Mouse (Mus musculus) brain, embryonic 18.5 days (tissue): Measurements from ENCODE around the gene Tanc2.

Experiments
- DNase-seq: peaks from one replicate; pipeline ENCODE4 v3.0.0-alpha.2; 2012; ENCODE audit warnings: low read depth, low spot score

Gene Tanc2

DNA sequence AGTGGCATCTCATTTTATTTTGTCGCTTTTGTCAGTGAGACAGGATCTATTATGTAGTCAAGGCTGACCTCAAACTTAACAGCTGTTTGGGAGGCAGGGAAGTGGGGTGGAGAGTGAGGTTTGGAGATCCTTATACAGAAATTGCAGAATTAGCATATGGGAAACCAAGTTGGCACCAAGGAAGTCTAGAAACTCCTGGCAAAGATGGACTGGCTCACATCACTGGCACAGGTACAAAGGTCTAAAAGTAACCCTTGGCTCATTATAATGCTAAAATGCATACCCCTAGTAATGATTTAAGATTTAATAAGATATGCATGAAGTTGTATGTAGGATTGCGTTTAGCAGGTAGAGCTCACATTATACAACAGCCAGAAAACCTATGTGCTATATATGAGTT lies 58.2 kb downstream of the Tanc2 start:
- DNase-seq = no peak

DNA sequence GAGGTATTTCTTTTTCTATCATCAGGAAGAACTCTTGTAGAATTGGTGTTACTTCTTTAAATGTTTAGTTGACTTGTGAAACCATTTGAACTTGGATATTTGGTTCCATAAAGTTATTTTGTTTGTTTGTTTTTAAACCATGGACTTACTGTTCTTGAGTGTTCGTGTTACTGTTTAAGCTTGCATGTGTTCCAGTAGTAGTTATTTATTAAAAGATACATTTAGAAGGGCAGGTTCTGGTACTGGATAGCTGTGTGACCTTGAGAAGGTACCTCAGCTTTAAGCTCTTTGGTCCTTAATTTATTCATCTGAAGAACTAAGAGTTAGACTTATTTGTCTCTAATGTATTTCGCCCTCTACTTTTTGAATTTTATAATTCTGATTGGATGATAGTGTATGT lies 64.8 kb downstream of the Tanc2 start:
- no peak for DNase-seq

DNA sequence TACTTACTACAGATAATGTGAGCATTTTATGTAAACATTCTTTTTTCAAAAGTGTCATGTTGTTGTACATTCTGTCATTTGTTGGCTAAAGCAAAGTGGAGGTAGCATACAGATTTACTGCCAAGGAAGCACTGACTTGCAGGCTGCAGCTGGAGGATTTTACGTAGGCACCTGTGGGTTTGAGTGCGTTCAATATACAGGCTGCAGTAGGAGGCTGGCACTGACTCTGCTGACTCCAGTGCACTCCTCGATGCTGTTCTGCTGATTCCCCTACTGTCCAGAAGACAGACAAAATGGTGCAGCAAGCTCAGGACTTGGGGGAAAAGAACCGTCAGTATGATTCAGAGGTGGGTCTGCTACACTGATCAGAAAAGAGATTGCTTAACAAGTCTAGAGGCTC lies 65.5 kb downstream of the Tanc2 start:
- no peak for DNase-seq

DNA sequence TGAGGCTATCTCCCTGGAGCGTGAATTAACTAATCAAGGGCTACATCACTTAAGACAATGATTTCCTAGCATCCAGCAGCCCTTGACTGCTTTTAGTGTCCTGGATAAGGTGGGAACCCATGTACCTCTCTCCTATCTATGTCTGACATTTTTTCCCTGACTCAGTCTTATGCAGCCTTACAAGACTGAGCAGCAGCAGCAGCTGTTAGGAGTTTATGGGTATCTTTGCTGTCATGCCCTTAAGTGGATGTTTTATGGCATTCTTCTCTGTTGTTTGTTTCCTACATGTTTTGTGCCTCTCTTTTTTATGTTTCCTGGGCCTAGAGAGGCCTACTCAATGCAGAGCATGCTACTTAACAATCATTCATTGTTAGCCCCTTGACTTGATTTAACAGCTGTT lies 78.1 kb downstream of the Tanc2 start:
- no peak for DNase-seq

DNA sequence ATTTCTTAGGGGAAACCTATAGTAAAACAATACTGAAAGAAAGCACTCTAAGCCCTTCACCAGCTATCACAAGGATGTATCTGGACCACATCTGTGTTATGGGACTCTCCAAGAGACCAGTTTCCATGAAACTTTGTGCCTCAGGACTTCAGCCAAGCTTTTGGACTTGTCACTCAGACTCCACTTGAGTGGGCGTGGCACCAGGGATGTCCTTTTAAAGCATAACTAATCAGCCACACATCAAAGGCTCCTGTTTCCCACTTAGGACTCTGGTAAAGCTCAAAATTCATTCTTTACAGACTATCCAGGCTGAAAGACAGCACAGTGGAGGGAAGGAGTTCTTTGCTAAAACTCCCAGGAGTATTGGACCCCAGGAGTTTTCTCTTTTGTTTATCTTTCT lies 89.2 kb downstream of the Tanc2 start:
- no peak for DNase-seq

DNA sequence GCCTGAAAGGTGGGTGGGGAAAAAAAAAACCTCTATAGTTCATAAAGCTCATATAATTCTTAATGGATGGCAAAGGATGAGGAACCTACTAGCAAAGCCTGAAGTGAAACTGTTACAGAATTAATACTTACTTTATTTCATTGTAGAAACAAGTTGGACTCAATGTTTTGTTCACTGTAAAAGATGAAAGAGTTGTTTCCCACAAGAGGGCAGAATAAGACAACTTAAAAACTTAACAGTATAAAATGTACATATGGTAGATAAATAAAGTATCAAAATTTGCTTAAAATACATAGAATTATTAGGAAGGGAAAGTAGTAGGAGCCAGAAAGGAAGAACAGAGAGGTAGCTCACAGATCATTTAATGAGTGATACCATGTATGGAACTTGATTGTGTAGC lies 95.0 kb downstream of the Tanc2 start:
- DNase-seq = no peak

DNA sequence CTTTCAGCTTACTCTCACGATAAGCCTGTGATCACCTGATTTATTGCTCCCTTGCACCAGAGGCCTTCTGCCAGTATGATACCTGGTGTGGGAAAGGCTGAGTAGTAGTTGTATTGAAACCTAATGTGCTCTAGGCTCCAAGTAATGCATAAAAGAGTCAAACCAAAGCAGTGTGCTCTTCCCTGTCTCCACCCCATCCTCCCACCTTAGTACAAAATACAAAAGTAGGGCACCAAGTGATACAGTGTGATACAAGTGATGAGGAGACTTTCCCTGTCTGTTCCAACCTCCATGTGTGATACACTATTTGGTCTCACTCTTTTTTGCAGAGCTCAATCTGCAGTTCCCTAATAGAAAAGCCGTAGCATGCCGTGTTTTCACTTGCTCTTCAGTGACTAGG lies 110.7 kb downstream of the Tanc2 start:
- DNase-seq = no peak

DNA sequence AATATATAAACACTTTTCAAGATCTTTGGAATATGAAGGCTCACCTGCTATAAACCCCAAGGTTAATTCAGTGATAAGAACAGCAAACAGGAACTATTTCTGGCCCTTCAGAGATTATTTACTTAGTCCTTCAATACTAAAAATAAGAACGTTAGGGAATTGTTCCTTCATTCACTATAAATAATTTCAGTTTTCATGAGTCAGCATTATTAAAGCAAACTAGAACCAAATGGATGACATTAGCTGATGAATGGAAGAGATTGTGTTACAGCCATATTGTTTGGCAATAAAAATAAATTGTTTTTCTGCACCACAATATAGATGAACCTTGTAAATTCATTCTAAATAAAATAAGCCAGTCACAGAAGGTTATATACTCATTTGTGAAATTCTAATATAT lies 129.9 kb downstream of the Tanc2 start:
- no peak for DNase-seq

DNA sequence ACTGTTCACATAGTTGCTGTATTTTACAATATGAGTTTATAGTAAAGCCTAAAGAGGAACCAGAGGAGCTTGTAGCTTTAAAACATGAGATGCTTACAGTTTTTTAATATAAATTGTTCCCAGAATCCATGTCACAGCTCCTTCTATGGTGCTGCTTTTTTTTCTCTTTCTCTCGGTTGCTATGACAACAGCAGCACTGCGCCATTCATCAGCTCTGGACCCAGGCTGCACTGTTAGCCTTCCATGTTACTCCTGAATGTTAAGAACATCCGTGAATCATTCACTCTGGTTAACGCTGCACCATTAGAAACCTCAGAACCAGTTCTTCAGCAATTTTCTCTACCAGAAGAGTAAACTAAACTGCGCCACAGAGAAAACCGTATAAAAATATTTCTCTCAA lies 141.8 kb downstream of the Tanc2 start:
- DNase-seq = peak; percentile 65

DNA sequence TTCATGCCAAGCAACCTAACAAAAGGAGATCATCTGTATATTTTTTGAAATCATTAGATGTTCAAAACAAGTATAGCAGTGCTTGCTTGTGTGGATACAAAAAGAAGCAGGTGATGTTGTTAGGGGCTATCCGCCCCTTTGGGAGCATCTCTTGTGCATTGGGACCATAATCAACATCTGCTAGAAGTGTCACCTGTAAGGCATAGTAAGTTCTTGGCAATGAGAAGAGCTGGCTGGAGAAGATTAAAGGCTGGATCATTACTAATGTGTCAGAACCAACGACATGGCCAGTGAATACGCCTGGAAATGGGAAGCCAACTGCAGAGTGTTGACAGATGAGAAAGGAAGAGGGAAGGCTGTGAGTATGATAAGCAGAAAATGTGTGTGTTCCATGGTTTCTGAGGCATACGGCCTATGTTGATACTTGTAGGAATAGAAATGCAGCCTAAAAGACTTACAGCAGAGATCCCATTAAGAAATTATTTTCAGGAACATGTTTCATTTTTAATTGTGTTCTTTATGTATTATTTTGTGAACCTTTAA lies 142.3 kb downstream of the Tanc2 start:
- DNase-seq = no peak

DNA sequence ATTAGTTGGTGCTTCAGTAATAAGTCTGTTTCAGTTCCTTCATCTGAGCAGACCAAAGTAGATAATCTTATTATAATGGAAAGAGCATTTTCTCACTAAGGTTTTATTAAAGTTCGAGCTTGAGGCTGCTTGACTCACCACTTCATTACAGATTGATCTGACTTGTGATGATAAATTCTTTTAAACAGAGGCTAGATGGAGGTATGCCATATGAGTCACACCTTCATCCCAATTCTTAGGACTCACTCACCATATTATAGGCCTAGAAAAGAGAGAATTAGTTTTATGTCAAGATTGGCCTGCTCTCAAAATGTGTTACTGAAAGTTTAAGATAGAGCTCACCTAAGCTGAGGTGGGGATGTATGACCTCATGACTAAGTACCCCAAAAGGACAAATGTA lies 153.4 kb downstream of the Tanc2 start:
- DNase-seq = no peak

DNA sequence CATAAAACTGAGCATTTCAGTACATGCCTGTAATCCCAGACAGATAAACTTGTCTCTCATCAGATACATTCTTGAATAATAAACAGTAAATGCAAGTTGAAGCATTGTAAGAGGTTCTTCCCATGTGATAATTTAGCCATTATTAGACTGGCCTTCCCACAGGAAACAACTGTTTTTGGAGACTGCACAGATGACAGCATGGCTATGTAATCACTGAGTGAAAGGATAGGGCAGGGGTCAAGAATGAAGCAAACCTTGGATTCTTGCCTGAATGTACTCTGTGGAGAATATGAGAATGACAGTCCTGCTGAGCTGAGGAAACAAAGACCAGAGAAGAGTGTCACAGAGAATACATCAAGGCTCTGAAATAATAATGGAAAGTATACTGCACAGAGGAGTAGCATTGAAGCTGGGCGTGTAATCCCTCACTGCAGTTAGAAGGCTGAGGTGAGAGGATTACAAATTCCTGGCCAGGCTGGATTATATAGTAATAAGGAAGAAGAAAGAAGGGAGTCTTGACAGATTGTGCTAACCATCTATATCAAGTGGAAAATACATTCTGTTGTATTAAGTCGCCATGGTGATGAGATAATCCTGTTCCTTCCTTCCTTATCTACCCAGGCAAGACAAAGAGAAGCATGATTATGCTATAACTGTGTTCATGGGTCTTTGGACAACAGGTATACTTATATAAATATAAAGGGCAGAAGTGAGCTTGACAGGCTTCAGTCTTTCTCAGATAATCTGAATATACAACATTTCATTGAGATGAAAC lies 159.7 kb downstream of the Tanc2 start:
- no peak for DNase-seq

DNA sequence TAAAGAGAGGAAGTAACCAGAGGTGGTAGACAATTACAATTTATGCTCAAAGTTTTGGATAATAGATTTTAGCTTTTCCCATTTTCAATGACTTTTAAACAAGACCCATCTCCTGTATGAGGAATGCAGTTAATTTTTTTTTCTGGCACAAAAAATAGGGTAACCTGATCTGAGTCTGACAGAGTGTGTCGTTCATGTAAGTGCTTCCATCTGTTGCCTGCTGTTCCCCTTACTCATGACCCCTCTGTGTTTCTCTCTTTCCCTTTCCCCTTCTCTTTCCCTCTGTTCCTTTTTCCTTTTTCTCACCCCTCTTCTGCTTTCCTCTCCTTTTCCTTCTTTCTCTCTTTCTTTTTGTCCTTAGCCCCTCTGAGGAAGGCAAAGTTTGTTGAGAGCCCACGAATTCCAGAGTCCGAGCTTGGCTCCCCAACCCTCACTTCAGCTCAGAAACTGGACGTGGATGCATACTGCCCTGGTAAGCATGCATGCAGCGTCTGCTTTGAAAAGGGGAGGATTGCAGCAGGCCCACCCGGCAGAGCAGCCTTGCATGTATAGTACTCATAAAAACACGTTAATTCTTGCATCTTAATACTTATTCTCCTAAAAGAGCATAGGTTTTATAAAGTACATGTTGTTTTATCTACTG lies 168.9 kb downstream of the Tanc2 start:
- DNase-seq = no peak

DNA sequence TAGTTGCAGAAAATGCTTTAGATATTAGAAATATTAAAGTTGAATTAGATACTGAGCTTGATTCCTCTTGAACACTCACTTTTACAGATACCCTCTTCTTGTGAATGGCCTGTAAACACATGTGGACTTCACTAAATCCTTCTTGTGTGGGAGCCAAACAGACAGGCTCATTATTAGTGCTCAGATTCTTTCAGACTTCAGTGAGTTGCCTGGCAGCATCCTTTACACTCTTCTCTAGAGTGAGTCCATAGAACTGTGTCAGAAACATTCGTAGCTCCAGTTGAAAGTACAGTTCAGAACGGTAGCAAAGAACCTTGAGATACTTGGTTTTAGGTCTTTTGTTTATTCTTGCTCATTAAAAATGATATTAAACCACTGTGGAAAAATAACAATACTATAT lies 169.6 kb downstream of the Tanc2 start:
- DNase-seq = no peak

DNA sequence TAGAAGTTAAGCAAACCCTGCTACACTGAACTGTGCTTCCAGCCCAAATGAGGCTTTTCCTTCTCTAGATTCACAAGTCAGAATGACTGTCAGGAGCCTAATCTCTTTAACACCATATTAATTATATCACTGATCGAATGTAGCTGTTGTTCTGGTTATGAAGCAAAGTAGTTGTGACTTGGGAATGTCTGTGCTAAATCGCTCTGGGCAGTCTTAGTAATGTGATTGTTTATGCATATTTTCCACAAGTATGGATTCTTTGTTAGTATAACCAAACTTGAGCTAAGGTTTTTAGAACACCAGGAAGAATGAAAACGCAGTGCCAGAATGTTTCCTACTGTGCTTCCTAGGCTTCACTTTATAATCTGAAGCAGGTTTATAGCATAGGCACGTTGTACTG lies 170.6 kb downstream of the Tanc2 start:
- DNase-seq = no peak

DNA sequence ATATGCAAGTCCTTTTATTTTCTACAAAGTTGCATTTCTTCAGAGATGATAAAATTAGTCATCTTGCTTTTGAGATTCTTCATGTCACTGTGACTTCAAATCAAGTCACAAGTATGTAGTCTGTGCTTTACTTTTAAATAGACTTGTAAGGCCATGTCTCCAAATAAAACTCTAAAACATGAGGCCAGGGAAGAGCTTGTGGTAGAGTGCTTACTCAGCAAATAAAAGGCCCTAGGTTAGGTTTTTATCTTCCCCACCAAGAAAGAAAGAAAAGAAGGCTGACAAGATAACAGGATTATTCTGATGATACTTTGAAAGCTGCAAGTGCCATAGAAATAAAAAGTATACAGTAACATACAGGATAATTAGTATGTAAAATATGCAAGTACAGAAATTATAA lies 188.0 kb downstream of the Tanc2 start:
- DNase-seq = no peak

DNA sequence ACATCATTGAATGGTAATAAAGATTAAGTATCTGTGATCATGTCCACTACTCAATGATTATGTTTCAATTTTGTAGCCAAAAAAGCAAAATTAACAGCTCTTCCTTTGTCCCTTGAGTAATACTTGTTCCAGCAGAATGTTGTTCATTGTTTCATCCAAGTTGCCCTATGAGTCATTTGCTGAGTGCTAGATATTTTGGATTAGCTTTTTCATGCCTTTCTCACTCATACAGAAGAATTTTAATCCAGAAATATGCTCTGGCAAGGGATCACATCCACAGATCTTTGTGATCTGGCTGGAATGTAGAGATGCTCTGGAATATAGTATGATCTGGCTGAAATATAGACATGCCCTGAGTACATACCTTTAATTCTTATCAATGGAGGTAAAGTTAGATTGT lies 202.7 kb downstream of the Tanc2 start:
- DNase-seq = no peak

DNA sequence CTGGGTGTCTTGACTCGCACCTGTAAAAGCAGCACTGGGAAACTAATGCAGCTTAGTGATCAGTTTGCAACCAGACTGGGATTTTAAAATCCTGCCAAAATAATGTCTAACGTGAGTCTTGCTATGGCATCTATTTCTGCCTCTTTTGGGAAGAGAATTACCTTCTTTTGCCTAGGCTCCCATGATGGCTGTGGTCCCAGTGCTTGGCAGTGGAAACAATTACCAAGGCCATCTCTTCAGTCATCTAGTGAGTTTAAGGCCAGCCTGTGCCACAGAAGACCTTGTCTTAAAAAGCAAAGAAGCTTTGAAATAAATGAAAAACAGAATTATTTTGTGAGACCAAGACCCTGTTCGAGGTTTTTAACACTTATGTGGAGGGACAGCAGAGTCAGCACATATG lies 213.9 kb downstream of the Tanc2 start:
- DNase-seq = no peak

DNA sequence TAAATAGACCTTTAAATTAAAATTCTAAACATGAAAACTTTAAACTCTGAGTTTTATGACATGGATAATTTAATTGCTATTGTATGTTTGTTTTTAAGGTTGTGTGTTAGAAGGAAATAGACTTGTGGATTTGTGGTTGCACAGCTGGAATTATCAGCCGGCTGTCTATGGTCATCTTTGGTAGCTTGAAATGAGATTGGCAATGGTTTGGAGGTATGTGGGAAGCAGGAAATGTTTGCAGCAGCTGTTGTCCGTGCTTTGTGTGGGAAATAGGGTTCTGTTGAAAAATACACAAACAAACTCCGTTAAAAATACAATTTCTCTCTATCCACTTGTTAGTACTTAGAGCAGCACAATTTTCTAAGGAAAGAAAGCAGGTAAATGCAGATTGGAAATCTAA lies 215.0 kb downstream of the Tanc2 start:
- DNase-seq = no peak

DNA sequence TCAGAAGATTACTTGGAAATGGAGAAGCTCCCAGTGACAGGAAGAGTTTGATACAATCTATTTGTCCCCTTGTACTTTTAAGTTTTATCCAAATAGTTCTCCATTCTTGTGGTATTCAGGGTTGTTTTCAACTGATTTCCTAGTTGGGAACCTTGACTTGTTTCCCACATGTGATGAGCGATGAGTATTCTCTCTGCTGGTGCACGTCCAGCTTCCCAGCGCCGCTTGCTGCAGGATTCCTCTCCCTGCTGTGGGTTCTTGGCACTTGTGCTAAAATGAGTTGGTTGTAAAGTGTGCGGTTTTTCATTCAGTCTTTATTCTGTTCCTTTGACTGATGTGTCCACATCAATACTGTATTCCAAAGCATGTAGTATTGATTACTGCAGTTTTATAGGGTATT lies 217.3 kb downstream of the Tanc2 start:
- no peak for DNase-seq

DNA sequence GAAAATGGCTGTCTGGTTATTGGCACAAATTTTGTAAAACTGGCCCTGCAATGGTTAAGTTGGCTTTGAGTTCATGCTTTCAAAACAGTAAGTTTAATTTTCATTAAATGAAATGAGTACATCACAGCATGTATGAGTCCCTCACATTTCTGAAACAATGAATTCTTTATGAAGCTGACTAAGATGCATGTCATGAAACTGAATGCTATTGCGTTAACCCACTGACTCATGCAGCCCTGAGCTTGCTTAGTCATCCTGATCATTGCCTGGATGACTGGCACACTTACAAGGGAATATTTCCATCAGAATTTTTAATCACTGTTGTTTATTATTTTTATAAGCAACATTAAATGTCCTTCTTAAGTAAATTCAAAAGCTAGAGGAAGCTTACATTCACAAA lies 233.5 kb downstream of the Tanc2 start:
- DNase-seq = no peak

DNA sequence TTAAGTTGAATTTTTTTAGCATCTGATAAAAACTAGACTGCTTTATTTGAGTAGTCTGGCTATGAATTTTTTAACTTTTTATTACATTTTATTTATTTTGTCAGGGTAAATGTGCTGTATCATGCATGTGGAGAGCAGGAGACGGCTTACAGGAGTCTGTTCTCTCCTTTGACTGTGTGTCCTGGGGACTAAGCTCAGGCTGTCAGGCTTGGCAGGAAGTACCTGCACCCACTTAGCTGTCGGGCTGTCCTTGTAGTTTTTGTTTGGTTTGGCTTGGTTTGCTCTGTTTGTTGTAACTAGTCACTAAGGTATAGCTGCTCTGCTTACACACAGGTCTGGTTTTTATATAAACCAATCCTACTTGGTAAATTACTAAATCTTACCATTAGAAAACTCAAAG lies 234.0 kb downstream of the Tanc2 start:
- DNase-seq = no peak

DNA sequence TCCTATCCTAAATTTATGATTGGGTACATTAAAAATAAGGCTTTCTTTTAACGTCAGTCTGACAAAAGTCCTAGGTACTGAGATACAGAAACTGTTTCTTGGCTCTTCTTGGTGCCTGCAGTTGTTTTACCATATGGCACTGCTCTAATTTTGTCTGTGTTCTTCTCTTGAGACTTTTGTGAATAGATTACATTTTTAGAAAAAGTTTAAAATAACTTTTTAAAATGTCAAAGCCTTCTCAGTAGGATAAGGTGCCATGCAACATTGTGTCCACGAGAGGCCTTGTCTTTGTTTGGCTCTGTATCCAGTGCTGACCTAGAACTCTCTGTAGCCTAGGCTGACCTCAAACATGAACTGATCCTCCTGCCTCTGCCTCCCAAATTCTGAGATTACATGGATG lies 238.4 kb downstream of the Tanc2 start:
- DNase-seq = no peak
